1 mouse cellular context compared by ENCODE assay signal in the genomic region with DNA sequence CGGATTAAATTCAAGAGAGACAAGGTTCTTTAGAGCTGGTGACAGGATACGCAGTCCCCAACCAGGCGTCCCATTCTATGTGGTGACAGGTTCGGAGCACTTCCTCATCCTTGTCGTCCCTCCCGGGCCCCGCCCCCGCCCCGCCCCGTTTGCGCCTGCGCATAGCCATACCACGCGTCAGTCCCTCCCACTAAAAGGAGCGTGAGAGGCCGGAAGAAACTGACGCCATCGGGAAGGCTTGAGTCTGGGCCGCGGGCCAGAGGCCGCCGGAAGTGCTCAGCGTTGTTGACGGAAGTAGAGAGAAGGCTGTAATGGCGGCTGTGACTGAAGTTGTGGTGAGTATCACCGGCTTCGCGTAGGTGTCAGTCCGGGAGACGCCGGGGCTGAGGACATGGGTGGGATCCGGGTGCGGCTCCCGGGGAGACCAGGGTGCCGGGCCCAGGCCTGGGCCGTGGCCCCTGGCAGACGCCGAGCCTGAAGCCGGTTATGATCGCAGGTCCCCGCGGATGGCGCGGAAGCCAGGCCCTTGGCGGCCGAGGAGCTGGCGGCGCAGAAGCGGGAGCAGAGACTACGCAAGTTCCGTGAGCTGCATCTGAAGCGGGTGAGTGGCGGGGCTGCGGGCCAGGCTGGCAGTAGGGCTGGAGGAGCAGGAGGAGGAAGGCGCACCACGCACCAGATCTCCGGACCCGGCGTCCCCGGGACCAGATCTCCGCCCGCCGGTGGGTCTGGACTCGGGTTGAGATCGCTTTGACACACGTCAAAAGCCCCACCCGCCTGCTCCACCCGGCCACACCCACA.
TF ChIP-seq lines count a peak whose summit lies in the region.

TSS of gene Syf2 (plus strand) at position 215 of the 798 bp plus-strand sequence.

TF ChIP-seq in CH12.LX, 34 proteins besides CTCF, POLR2A, EP300 and RAD21 (continued from another document):
- TF ChIP-seq NRF1 (IDR thresholded peaks at IDR 0.05; ENCODE audit: low read depth, low read length) (peak; percentile 88), USF1 (IDR thresholded peaks at IDR 0.05; ENCODE audit: low read depth, low read length) (no peak), MYC (IDR thresholded peaks at IDR 0.05; ENCODE audit: low read depth, low read length) (peak; percentile 72; the same call in 1 of the 2 replicates), MXI1 (IDR thresholded peaks at IDR 0.05; ENCODE audit: low read depth, low read length) (peak; percentile 89), MEF2A (IDR thresholded peaks at IDR 0.05; ENCODE audit: borderline replicate concordance, low read depth, low read length) (peak; percentile 46; the same call in 1 of the 2 replicates), ZMIZ1 (IDR thresholded peaks at IDR 0.05; ENCODE audit: low read depth, low read length) (peak; percentile 51; the same call in 1 of the 2 replicates), MAZ (IDR thresholded peaks at IDR 0.05; ENCODE audit: low read depth, low read length) (peak; percentile 50; the same call in 1 of the 2 replicates), BHLHE40 (IDR thresholded peaks at IDR 0.05; ENCODE audit: low read depth, low read length) (peak; percentile 44), ELF1 (IDR thresholded peaks at IDR 0.05; ENCODE audit: low read depth, low read length) (peak; percentile 97), CHD2 (IDR thresholded peaks at IDR 0.05; ENCODE audit: low read length) (peak; percentile 46; the same call in 1 of the 2 replicates), TBP (conservative IDR thresholded peaks at IDR 0.05; ENCODE audit: low read depth, low read length) (no peak), PAX5 (IDR thresholded peaks at IDR 0.05; ENCODE audit: low read length) (no peak), USF2 (conservative IDR thresholded peaks at IDR 0.05; ENCODE audit: low read depth, low read length) (no peak), POLR2AphosphoS2 (IDR thresholded peaks at IDR 0.05; ENCODE audit: low read depth, low read length) (peak; percentile 71; the same call in 1 of the 2 replicates), SIN3A (IDR thresholded peaks at IDR 0.05; ENCODE audit: low read length) (peak; percentile 99), HCFC1 (IDR thresholded peaks at IDR 0.05; ENCODE audit: low read depth, low read length) (peak; percentile 86), TCF12 (IDR thresholded peaks at IDR 0.05; ENCODE audit: low read depth, low read length) (peak; percentile 70), KAT2A (IDR thresholded peaks at IDR 0.05; ENCODE audit: insufficient replicate concordance, low read length) (peak; percentile 81; the same call in 1 of the 2 replicates), IRF4 (IDR thresholded peaks at IDR 0.05; ENCODE audit: low read depth, low read length) (peak; percentile 55; the same call in 1 of the 2 replicates), JUN (IDR thresholded peaks at IDR 0.05; ENCODE audit: insufficient read depth, low read depth, low read length) (0 out of 2 replicates have a peak, but pooled peaks have one; percentile 2)
